Mouse (Mus musculus) kidney, adult 2 months (tissue): ENCODE measurements around the gene Ksr1.

Experiments used
- CTCF ChIP-seq: fragments of 200-500 bp; conservative IDR thresholded peaks from 2 replicates; pipeline ENCODE4 v1.5.1; 2011; ENCODE audit warnings: low read depth, mild to moderate bottlenecking, control low read depth, low read length, moderate library complexity, mixed read lengths; ENCODE audit not compliant: insufficient read depth, insufficient read length
- POLR2A ChIP-seq: fragments of 200-500 bp; IDR thresholded peaks from one replicate; pipeline ENCODE4 v1.6.1; 2011; ENCODE audit warnings: low read depth, low read length, control low read depth

DNA sequence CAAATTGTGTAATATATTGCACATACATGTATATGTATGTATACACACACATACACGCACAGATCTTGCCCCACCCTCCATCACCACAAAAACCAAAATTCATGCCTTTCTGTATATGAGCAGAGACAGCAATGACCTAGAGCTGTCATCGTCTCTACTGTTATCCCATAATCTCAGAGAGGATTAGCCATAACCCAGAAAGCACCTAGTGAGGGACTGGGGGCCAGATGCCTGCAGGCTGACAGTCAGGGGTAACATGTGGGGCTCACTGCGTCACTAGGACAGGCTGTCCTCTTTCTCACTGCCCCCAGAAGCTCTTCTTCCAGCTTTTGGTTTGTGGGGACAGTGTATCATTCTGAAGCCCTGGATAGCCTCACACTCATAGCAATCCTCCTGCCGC is 144.3 kb downstream of the Ksr1 start:
- TF ChIP-seq CTCF (no peak), POLR2A (no peak)
